Mouse (Mus musculus): ENCODE results near the gene Inha. TPM values are rescaled to one million over a fixed set of nuclear protein-coding genes. Genes with fewer than 3 reads are reported as not detected.

Inha gene
- polyA plus RNA-seq, 1 experiment, result 63.9 TPM

DNA sequence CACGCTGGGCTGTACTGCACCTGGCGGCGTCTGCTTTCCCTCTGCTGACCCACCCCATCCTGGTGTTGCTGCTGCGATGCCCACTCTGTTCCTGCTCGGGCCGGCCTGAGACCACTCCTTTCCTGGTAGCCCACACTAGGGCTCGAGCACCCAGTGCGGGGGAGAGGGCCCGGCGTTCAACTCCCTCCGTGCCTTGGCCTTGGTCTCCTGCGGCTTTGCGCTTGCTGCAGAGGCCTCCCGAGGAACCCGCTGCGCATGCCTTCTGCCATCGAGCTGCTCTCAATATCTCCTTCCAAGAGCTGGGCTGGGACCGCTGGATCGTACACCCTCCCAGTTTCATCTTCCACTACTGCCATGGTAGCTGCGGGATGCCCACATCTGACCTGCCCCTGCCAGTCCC, 2.7 kb downstream of the Inha start:
- TF ChIP-seq POLR2A (IDR thresholded peaks at IDR 0.05; ENCODE audit: borderline replicate concordance, extremely low read depth, insufficient read depth, insufficient read length, poor library complexity, severe bottlenecking), result no peak
- no peak for TF ChIP-seq CTCF (IDR thresholded peaks at IDR 0.05; ENCODE audit: borderline replicate concordance, extremely low read depth, insufficient read depth, insufficient read length)
- no peak for DNase-seq (ENCODE audit: low read depth)

DNA sequence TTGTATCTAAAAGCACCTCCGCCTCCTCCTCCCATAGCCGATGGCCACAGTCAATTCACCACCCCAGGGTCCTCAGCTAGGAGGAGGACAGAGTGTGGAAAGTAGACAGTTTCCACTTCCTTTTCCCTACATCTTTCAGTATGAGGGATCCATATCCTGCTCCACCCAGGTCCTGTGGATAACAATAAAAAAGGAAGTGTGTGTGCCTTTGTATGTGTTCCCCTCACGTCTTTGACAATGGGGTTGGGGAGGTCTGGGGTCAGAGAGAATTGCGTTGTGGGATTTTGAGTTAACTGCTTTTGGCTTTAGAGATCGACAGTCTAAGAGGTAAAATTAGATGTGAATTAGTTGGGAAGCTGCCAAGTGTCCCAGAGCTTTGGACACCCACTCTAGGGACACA, 3.3 kb downstream of the Inha start:
- TF ChIP-seq POLR2A (IDR thresholded peaks at IDR 0.05; ENCODE audit: borderline replicate concordance, extremely low read depth, insufficient read depth, insufficient read length, poor library complexity, severe bottlenecking), result no peak
- TF ChIP-seq CTCF (IDR thresholded peaks at IDR 0.05; ENCODE audit: borderline replicate concordance, extremely low read depth, insufficient read depth, insufficient read length), result no peak
- DNase-seq (ENCODE audit: low read depth), result no peak

DNA sequence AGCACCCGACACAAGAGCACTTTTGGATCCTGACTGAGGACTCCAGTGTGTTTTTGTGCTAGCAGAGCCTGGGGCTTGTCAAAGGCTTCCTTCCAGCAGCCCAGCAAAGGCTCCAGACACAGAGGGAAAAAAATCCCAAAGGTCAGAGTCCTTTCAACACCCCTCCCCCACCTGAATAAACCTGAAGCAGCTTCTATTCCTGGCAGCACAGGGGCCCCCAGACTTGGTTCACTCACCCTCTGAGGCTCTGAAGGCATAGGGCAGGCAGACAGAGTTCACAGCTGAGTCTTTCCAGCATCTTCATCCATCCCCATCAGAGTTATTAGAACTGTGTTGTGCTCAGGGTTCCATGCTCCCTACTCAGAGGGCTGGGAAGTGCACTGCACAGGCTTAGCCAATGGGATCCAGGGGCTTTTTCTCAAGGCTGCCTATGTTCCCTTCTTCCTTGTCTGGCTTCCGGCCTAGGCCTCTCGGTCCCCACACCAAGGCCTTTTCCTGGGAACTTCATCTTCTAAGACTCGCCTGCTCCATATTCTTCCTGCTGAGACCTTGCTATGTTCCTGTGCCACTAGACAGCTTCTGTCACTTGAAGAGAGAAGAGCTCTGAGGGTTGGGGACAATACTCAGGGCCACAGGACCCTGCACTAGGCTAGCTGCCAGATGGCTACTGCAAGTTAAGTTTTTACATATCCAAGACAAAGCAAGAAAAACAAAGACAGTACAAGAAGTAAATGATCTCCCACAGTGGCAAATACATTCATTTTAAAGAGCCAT, 4.7 kb downstream of the Inha start:
- no peak for TF ChIP-seq POLR2A (IDR thresholded peaks at IDR 0.05; ENCODE audit: borderline replicate concordance, extremely low read depth, insufficient read depth, insufficient read length, poor library complexity, severe bottlenecking)
- DNase-seq (ENCODE audit: low read depth), result no peak

DNA sequence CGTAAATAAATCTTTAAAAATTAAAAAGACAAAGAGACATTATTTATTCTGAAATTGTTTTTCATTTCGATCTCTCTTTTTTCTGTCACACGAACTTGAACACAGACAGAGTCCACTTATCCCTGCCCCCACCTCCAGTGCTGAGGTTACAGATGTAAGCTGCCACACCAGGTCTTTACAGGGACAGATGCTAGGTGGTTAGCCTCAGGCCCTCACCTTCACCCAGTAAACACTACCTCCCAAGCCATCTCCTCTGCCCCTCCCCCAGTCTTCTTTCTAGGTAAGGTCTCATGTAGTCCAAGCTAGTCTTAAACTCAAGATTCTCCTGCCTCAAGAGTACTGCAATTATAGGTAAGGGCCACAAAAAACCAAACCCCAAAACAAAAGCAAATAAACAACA, 5.7 kb downstream of the Inha start:
- DNase-seq (ENCODE audit: low read depth), result no peak
- TF ChIP-seq POLR2A (IDR thresholded peaks at IDR 0.05; ENCODE audit: borderline replicate concordance, extremely low read depth, insufficient read depth, insufficient read length, poor library complexity, severe bottlenecking), result no peak
- no peak for TF ChIP-seq CTCF (IDR thresholded peaks at IDR 0.05; ENCODE audit: borderline replicate concordance, extremely low read depth, insufficient read depth, insufficient read length)

DNA sequence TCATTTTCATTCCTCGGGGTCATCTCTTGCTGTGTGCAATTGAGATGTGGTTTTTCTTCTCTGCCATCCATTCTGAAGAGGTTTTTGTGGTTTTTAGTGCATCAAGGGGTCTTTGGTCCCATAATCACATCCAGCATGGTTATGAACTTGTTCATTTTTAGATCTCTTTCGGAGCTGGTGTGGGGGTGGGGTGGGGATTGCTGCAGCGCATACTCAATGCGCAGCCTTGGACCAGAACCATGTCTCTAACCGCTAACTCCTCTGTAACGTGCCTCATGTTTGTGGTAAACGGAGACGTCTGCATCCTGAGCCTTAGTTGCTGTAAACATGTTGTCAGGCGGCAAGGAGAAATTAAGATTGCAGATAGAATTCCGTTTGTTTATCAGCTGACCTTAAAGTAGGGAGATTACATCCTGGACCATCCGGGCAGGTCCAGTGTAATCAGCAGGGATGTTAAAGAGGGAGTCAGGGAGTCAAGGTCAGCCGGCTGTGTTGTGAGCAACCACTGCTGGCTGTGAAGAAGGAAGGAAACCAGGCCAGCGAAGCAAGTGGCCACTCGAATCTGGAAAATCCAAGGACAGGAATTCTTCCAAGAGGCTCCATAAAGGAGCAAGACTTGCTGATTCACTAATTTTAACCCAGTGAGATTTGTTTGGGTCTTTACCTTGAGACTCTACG, 10.0 kb downstream of the Inha start:
- TF ChIP-seq CTCF (IDR thresholded peaks at IDR 0.05; ENCODE audit: borderline replicate concordance, extremely low read depth, insufficient read depth, insufficient read length) (no peak), POLR2A (IDR thresholded peaks at IDR 0.05; ENCODE audit: borderline replicate concordance, extremely low read depth, insufficient read depth, insufficient read length, poor library complexity, severe bottlenecking) (no peak)
- no peak for DNase-seq (ENCODE audit: low read depth)

DNA sequence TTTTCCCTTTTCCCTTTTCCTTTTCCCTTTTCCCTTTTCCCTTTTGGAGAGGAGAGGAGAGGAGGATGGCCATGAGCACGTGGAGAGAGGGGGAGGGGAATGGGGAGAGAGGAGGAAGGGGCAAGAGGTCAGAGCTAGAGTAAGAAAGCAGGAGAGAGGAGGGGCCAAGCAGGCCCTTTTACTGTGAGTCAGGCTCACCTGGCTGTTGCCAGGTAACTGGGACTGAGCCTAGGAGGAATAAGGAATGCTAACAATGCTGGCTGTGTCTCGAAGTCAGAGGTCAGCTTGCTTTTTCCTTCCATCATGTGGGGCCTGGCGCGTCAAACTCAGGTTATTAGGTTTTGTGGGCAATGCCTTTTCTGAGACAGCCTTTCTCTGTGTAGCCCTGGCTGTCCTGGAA, 11.1 kb downstream of the Inha start:
- TF ChIP-seq CTCF (IDR thresholded peaks at IDR 0.05; ENCODE audit: borderline replicate concordance, extremely low read depth, insufficient read depth, insufficient read length) (no peak), POLR2A (IDR thresholded peaks at IDR 0.05; ENCODE audit: borderline replicate concordance, extremely low read depth, insufficient read depth, insufficient read length, poor library complexity, severe bottlenecking) (no peak)
- DNase-seq (ENCODE audit: low read depth), result no peak

DNA sequence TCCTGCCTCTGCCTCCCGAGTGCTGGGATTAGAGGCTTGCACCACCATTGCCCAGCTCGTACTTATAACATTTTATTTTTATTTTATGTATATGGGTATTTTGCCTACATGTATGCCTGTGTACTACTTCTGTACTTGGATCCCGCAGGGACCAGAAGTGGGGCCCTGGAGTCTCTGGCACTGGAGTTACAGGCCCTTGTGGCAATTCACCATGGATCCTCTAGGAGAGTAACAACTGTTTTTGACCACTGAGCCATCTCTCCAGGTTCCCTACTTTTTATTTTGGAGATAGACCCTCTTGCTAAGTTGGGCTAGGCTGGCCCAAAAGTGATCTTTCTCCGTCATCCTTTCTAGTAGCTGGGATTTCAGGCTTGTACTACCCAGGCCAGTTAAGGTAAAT, 11.6 kb downstream of the Inha start:
- TF ChIP-seq POLR2A (IDR thresholded peaks at IDR 0.05; ENCODE audit: borderline replicate concordance, extremely low read depth, insufficient read depth, insufficient read length, poor library complexity, severe bottlenecking) (no peak), CTCF (IDR thresholded peaks at IDR 0.05; ENCODE audit: borderline replicate concordance, extremely low read depth, insufficient read depth, insufficient read length) (no peak)
- no peak for DNase-seq (ENCODE audit: low read depth)

DNA sequence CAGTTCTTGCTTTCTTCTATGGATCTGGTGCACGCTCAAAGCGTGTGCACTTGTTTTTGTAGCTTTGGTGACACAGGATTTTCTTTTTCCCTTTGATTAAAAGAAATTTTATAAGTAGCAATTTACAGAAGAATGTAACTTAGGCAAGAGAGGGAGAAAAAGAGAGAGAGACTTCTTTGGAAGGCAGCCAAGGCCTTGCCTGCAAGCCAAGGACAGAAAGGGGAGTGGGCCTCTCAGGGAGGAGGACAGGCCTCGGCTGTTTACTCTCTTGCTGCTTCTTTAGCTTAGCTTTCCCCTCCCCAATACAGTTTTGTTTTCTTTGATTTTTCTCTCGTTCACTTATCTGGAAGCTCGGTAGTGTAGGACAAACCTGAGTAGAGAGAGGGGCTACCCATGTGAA, 12.7 kb downstream of the Inha start:
- TF ChIP-seq POLR2A (IDR thresholded peaks at IDR 0.05; ENCODE audit: borderline replicate concordance, extremely low read depth, insufficient read depth, insufficient read length, poor library complexity, severe bottlenecking), result no peak
- no peak for TF ChIP-seq CTCF (IDR thresholded peaks at IDR 0.05; ENCODE audit: borderline replicate concordance, extremely low read depth, insufficient read depth, insufficient read length)
- peak; percentile 32 for DNase-seq (ENCODE audit: low read depth)

DNA sequence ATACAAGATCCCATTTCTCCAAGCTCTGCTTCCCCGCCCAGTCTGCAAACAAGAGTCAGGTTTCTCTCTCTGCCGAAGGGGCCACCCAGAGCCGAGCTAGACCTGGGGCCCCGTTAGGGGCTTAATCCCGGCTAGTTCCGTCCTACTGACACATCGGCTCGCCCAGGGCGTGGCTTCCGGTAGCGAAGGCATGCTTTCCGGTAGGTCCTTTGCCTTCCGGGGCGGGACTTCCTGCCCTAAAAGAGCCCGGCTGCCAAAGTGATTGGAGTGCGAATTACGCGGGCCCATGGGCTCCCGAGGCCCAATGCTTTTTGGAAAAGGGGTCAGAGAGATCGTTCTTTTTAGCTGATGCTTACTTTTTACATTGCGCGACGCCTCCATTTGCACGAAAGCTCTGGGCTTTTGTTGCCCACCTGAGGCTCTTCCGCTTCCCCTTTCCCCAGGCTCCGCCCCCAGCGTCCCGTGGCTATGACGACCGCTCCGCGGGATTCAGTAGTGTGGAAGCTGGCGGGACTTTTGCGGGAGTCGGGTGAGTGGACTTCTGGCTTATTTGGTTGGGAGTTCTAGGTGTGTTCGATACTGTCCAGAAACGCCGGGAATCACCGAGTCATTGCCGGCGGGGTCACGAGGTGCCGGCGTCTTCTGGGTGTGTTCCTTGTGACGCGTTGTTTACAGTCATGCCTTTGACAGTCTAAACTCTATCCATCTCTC, 14.6 kb downstream of the Inha start, which contains the start of gene Stk11ip:
TSS of gene Stk11ip (plus strand) at position 209 of the 711 bp plus-strand sequence.
- peak; percentile 97 for DNase-seq (ENCODE audit: low read depth)
- TF ChIP-seq POLR2A (IDR thresholded peaks at IDR 0.05; ENCODE audit: borderline replicate concordance, extremely low read depth, insufficient read depth, insufficient read length, poor library complexity, severe bottlenecking) (peak; percentile 61; the same call in 1 of the 2 replicates), CTCF (IDR thresholded peaks at IDR 0.05; ENCODE audit: borderline replicate concordance, extremely low read depth, insufficient read depth, insufficient read length) (no peak)

DNA sequence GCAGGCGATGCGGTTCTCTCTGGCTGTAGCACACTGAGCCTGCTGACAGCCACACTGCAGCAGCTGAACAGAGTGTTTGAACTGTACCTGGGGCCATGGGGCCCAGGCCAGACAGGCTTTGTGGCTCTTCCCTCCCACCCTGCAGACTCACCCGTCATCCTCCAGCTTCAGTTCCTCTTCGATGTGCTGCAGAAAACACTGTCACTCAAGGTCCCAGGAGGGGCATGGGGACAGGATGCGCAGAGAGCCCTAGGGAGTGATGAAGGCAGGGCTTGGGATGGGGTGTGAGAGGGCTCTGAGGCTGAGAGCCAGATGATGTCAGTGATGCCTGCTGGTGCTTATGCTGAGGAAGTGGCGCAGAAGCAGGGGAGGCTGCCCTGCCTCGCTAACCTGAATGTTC, 17.8 kb downstream of the Inha start:
- TF ChIP-seq CTCF (IDR thresholded peaks at IDR 0.05; ENCODE audit: borderline replicate concordance, extremely low read depth, insufficient read depth, insufficient read length) (no peak), POLR2A (IDR thresholded peaks at IDR 0.05; ENCODE audit: borderline replicate concordance, extremely low read depth, insufficient read depth, insufficient read length, poor library complexity, severe bottlenecking) (no peak)
- DNase-seq (ENCODE audit: low read depth), result no peak

DNA sequence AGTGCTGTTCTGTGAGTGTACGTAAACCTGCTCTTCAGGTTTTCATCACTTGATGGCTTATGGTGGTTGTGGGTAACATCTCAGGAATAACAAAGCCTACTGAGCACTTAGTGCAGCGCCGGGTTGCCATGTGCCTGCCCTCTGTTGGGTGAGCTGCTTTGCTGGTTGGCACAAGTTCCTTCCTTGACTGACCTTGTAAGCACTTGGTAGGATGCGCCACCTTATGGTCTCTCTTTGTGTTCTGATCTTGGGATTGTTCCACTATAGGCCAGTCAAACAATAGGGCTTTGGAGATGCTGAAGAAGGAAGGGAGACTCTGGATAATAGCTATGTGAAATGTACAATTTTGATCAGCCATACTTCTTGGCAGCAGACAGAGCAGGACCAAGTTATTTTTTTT, 23.7 kb downstream of the Inha start:
- TF ChIP-seq POLR2A (IDR thresholded peaks at IDR 0.05; ENCODE audit: borderline replicate concordance, extremely low read depth, insufficient read depth, insufficient read length, poor library complexity, severe bottlenecking) (no peak), CTCF (IDR thresholded peaks at IDR 0.05; ENCODE audit: borderline replicate concordance, extremely low read depth, insufficient read depth, insufficient read length) (no peak)
- peak; percentile 11 for DNase-seq (ENCODE audit: low read depth)

Measured in brain, embryonic 14.5 days (tissue).